Mouse (Mus musculus): Measurements from ENCODE around the gene Nutm1.

DNA sequence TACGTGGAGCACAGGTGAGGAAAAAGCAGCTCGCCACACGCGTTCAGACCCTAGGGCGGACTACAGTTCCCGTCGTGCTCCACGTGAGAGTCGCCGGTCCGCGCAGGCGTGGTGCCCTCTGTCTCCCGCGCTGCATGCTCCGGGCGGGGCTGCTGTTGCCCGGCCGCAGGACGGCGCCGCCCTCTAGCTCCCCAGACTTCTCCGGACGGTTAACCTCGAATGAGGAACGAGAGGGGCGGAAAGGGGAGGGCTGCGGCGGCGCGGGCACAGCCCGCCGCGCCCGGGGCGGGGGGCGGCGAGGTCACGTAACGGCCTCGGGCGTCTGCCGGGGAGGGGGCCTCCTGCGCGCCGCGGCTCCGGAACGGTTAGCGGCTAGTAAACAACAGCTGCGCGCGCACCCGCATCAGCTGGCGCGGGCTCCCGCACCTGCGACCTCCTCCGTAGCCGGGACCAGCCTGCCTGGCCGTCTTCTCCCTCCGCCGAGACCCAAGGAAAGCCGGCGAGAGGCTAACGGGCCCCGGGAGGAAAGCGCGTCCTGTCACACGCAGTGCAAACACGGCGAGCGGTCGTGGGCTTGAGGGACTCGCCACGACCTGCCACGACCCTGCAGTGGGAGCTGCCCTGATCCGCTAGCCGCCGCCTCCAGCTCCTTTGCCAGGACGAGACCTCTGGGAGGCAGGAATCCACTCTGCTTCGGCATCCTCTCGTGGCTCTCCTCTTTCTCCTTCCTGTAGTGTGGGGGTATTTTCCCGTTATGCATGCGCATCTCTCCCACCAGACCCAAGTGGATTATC lies 6.6 kb upstream of the Nutm1 start, which contains the start of gene Slc12a6:
- peak; percentile 53 for TF ChIP-seq CTCF (IDR thresholded peaks at IDR 0.05; ENCODE audit: low read depth)
- no peak for TF ChIP-seq EP300 (optimal IDR thresholded peaks at IDR 0.05)

Data from stomach, postnatal 0 days (tissue).